Mouse (Mus musculus) testis, adult 2 months (tissue): ENCODE measurements around the gene Lipn.

Experiments
- CTCF ChIP-seq: fragments of 200-500 bp; IDR thresholded peaks from 2 replicates; pipeline ENCODE4 v1.5.1; 2012; ENCODE audit warnings: low read depth, mild to moderate bottlenecking, inconsistent platforms, low read length, moderate library complexity; ENCODE audit not compliant: control insufficient read depth, insufficient read depth, insufficient replicate concordance
- POLR2A ChIP-seq: fragments of 200-500 bp; IDR thresholded peaks from 2 replicates; pipeline ENCODE4 v1.6.1; 2012; ENCODE audit warnings: low read depth, mild to moderate bottlenecking, inconsistent platforms, low read length, moderate library complexity; ENCODE audit not compliant: control insufficient read depth

DNA sequence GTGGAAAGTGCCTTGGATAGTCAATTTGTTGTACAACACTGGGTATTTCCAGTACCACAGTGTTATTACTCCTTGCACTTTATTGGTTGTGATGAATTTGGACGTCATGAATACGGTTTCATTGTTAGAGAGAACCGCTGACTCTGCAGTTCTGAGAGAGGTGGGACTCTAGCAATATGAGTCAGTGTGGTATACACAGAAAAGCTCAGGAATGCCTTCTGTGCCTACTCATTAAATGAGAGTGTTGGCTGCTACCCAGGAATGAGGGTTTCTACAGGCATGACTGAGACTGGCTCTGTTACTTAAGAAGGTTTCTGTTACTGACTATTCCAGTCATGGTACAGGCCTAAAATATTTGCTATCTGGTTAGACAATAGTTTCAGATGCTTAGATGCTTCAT, 15.7 kb upstream of the Lipn start:
- TF ChIP-seq CTCF (no peak), POLR2A (no peak)
